Mouse (Mus musculus) limb, embryonic 14.5 days (tissue): ENCODE data around the gene Insl5. TPM values are rescaled to one million over a fixed set of nuclear protein-coding genes. Genes with fewer than 3 reads are reported as not detected.

Experiments used
- ATAC-seq: fragments of 200-750 bp; cut with Nextera tagmentation; 2 replicates; pipeline ENCODE4 v1.8.0; 2017; ENCODE audit warnings: low read depth, moderate number of reproducible peaks, moderate TSS enrichment; ENCODE audit not compliant: low FRiP score
- DNase-seq: peaks from one replicate; pipeline ENCODE4 v3.0.0-alpha.2; 2015; ENCODE audit warnings: low spot score
- H3K27ac ChIP-seq: fragments of 300-500 bp; sonication (generic); replicated peaks from 2 replicates; pipeline ENCODE4 v1.5.1; 2014; ENCODE audit warnings: low read depth, mild to moderate bottlenecking, low read length, moderate library complexity, mixed read lengths
- H3K27me3 ChIP-seq: fragments of 300-500 bp; sonication (generic); 2 replicates; pipeline ENCODE4 v1.6.1; 2014; ENCODE audit warnings: low read length, mixed read lengths; ENCODE audit not compliant: control insufficient read depth, insufficient read depth
- H3K36me3 ChIP-seq: fragments of 300-500 bp; sonication (generic); 2 replicates; pipeline ENCODE4 v1.6.1; 2014; ENCODE audit warnings: mild to moderate bottlenecking, low read length, moderate library complexity, mixed read lengths; ENCODE audit not compliant: control insufficient read depth, insufficient read depth
- H3K4me1 ChIP-seq: fragments of 300-500 bp; sonication (generic); 2 replicates; pipeline ENCODE4 v1.6.1; 2014; ENCODE audit warnings: antibody characterized with exemption, low read length, mixed read lengths; ENCODE audit not compliant: control insufficient read depth, insufficient read depth
- H3K4me2 ChIP-seq: fragments of 300-500 bp; sonication (generic); replicated peaks from 2 replicates; pipeline ENCODE4 v1.6.1; 2014; ENCODE audit warnings: low read depth, mild to moderate bottlenecking, low read length, moderate library complexity; ENCODE audit not compliant: severe bottlenecking
- H3K4me3 ChIP-seq: fragments of 300-500 bp; sonication (generic); replicated peaks from 2 replicates; pipeline ENCODE4 v1.5.1; 2014; ENCODE audit warnings: low read length
- H3K9ac ChIP-seq: fragments of 300-500 bp; sonication (generic); 2 replicates; pipeline ENCODE4 v1.6.1; 2014; ENCODE audit warnings: mild to moderate bottlenecking, low read depth, low read length, moderate library complexity; ENCODE audit not compliant: severe bottlenecking
- H3K9me3 ChIP-seq: fragments of 300-500 bp; sonication (generic); 2 replicates; pipeline ENCODE4 v1.6.1; 2016; ENCODE audit warnings: low read length; ENCODE audit not compliant: control insufficient read depth
- POLR2A ChIP-seq: fragments of 200-500 bp; IDR thresholded peaks from 2 replicates; pipeline ENCODE4 v1.8.0; 2012; ENCODE audit warnings: inconsistent platforms, mild to moderate bottlenecking, moderate library complexity, borderline replicate concordance; ENCODE audit not compliant: insufficient read depth, insufficient read length; ENCODE audit errors: extremely low read depth
- WGBS: fragments of 180-500 bp; shearing (Covaris S2); extraction: QIAGEN DNeasy Blood & Tissue Kit; methylation state at CpG from one replicate; pipeline ENCODE4 v1.1.7; 2014; 5-methylcytosine and 5-hydroxymethylcytosine counted together
- polyA plus RNA-seq, 2 experiments: library from polyadenylated mRNA; depleted of rRNA in 1 of 2; stranded (reverse) in 1 of 2; unstranded in 1 of 2; fragments of >200 nt; fragmentation: Nextera tagmentation in 1 of 2; extraction: Ambion mirVana in 1 of 2; gene quantifications; 2 replicates each; pipeline versions ENCODE4 v1.2.1 to v1.2.3; 2012 to 2014

Gene Insl5
- polyA plus RNA-seq, 2 experiments: 0.52 TPM; not detected in 1

- peak; percentile 46 for DNase-seq
- Histone ChIP-seq H3K4me1 (peaks cover 26% of the 10 kb centered on the region), H3K4me3 (no peak overlapping the region), H3K27ac (no peak overlapping the region), H3K4me2 (no peak overlapping the region), H3K27me3 (no peaks in the 10 kb centered on the region), H3K36me3 (no peaks in the 10 kb centered on the region), H3K9ac (no peak overlapping the region), H3K9me3 (no peaks in the 10 kb centered on the region)
- no peak for ATAC-seq
- TF ChIP-seq POLR2A: no peak
- 15% methylated on average over 4 of the region's 4 CpGs for WGBS
Measured at GRCm38 (mm10) chr4:103006943-103007418, 19.7 kb downstream of the Insl5 start.

DNA sequence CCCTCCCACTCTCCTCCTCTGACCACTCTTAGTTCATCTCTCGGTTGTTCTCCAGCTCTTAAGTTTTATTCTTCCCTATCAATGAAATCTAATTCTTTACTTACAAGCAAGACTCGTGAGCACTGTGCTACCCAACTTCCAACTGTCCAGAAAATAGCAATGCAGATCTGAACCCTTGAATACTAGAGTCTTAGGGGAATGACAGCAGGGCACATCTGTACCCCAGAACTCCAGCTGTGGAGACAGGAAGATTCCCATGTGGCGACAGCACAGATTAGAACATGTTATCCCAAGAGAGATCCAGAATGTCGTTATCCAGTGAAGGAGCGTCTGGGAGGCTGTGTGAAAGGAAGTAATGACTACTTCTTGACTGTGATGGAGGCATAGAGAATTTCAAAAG lies 20.4 kb downstream of the Insl5 start:
- Histone ChIP-seq H3K4me2 (no peak overlapping the region), H3K4me3 (no peak overlapping the region), H3K9me3 (no peaks in the 10 kb centered on the region), H3K27ac (peak overlapping the region; percentile 83), H3K27me3 (no peaks in the 10 kb centered on the region), H3K4me1 (peaks cover 26% of the 10 kb centered on the region), H3K9ac (no peak overlapping the region), H3K36me3 (no peaks in the 10 kb centered on the region)
- no peak for ATAC-seq
- 49% methylated on average over 5 of the region's 5 CpGs for WGBS
- TF ChIP-seq POLR2A: no peak
- DNase-seq: no peak

GRCm38 (mm10) chr4:103005190-103005945 lies 21.3 kb downstream of the Insl5 start:
- 16% methylated on average over 15 of the region's 15 CpGs for WGBS
- peak; percentile 65 for DNase-seq
- no peak for TF ChIP-seq POLR2A

GRCm38 (mm10) chr4:103004681-103005080 lies 22.0 kb downstream of the Insl5 start:
- H3K4me3 ChIP-seq: no peak overlapping the region
- no peaks in the 10 kb centered on the region for H3K9me3 ChIP-seq
- no peak for DNase-seq
- no peak overlapping the region for H3K9ac ChIP-seq
- peak overlapping the region; percentile 83; the same call in 1 of the 2 replicates for H3K27ac ChIP-seq
- no peaks in the 10 kb centered on the region for H3K36me3 ChIP-seq
- no peak overlapping the region for H3K4me2 ChIP-seq
- TF ChIP-seq POLR2A: no peak
- H3K27me3 ChIP-seq: no peaks in the 10 kb centered on the region
- H3K4me1 ChIP-seq: peaks cover 26% of the 10 kb centered on the region
- no peak for ATAC-seq
- 57% methylated on average over 4 of the region's 4 CpGs for WGBS

More at GRCm38 (mm10) chr4:103005190-103005945, 21.3 kb downstream of the Insl5 start:
- no peaks in the 10 kb centered on the region for H3K9me3 ChIP-seq
- ATAC-seq: peak; percentile 62; the same call in 1 of the 2 replicates
- H3K4me3 ChIP-seq: no peak overlapping the region
- H3K9ac ChIP-seq: no peak overlapping the region
- peaks cover 26% of the 10 kb centered on the region for H3K4me1 ChIP-seq
- H3K27me3 ChIP-seq: no peaks in the 10 kb centered on the region
- H3K36me3 ChIP-seq: no peaks in the 10 kb centered on the region
- H3K4me2 ChIP-seq: no peak overlapping the region
- H3K27ac ChIP-seq: peak overlapping the region; percentile 83

DNA sequence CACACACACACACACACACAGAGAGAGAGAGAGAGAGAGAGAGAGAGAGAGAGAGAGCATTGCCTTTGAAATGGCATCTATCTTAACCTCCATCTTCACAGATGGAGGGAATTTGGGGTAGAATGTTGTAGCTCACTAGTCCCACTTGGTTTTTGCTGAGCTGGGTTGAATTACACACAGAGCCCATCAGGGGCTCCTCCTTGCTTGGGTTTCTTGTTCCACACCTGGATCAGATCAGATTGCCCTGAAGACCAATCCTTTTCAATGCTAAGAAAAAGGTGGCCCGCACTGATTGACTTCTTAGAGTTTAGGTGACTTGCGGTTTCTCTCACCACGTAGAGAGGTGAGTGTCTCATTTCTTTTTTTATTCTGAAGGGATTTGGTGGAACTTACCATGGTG lies 35.0 kb downstream of the Insl5 start:
- no peak overlapping the region for H3K9ac ChIP-seq
- H3K27me3 ChIP-seq: no peaks in the 10 kb centered on the region
- no peaks in the 10 kb centered on the region; the same call in 1 of the 2 replicates for H3K4me1 ChIP-seq
- TF ChIP-seq POLR2A: no peak
- DNase-seq: no peak
- no peak overlapping the region for H3K4me2 ChIP-seq
- 69% methylated on average over 3 of the region's 3 CpGs for WGBS
- no peak overlapping the region for H3K4me3 ChIP-seq
- H3K36me3 ChIP-seq: no peaks in the 10 kb centered on the region
- H3K9me3 ChIP-seq: no peaks in the 10 kb centered on the region
- H3K27ac ChIP-seq: no peak overlapping the region
- ATAC-seq: no peak
